Mouse (Mus musculus): ENCODE results near the gene Bscl2. TPM values are rescaled to one million over a fixed set of nuclear protein-coding genes. Genes with fewer than 3 reads are reported as not detected.

The Bscl2 gene
- polyA plus RNA-seq, 1 experiment: 750 TPM

DNA sequence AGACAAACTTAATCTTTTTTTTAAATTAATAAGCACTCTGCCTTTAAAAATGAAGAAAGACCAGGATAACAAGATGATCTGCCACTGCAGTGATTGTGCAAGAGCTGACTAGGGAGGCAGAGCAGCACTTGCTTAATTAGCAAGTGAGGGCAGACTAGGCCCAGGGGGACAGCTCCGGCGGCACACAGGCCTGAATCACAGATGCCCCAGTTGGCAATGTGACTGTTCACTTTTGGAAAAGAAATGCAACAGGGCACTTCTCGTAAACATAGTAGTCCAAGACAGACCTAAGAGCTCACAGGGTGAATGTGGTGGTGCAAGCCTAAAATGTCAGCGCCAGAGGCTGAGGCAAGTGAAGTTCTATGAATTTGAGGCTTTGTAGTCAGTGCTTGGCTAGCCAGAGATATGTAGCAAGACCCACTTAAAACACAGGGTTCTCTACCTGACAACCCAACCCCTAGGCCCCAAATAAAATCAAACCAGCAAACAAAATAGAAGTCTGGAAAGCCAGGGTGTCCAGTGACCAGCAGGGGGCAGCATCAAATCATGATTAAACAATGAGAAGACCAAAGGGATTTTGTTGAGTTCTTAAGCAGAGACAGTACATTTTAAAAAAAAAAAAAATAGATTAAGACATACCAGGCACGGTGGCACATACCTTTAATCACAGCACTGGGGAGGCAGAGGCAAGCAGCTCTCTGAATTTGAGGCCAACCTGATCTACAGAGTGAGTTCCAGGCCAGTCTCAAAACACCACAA is 7.3 kb downstream of the Bscl2 start:
- no peak for TF ChIP-seq POLR2A (IDR thresholded peaks at IDR 0.05; ENCODE audit: control insufficient read depth, low read depth, low read length)
- no peak for TF ChIP-seq CTCF (IDR thresholded peaks at IDR 0.05; ENCODE audit: control insufficient read depth, insufficient read depth, insufficient replicate concordance, low read depth, low read length)
- Histone ChIP-seq H3K4me1 (ENCODE audit: control insufficient read depth, insufficient read depth, low read length) (peaks cover 4% of the 10 kb centered on the region), H3K27me3 (ENCODE audit: control insufficient read depth, insufficient read depth, low read length) (no peaks in the 10 kb centered on the region), H3K36me3 (ENCODE audit: control insufficient read depth, insufficient read depth, low read length) (peaks cover 2% of the 10 kb centered on the region; the same call in 1 of the 2 replicates), H3K4me3 (ENCODE audit: control insufficient read depth, low read depth, low read length) (no peak overlapping the region), H3K27ac (ENCODE audit: control insufficient read depth, insufficient read depth, low read depth, low read length) (no peak overlapping the region)

DNA sequence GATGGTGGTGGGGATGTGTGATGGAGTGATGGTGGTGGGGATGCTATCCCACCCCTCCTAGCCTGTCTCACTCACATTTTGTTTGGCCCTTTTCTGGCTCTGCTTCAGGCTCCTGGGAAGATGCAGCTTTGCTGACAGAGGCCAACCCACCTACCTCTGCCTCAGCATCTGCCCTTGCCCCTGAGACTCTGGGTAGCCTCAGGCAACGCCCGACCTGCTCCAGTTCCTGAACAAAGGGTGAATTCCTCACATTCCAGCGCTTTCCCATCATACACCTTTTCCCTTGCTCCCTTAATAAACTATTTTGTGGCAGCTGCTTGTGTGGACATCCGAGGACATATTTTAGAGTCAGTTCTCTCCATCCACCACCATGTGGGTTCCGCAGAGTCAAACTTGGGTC is 11.1 kb downstream of the Bscl2 start:
- Histone ChIP-seq H3K4me1 (ENCODE audit: control insufficient read depth, insufficient read depth, low read length) (peaks cover 11% of the 10 kb centered on the region), H3K27me3 (ENCODE audit: control insufficient read depth, insufficient read depth, low read length) (no peaks in the 10 kb centered on the region), H3K4me3 (ENCODE audit: control insufficient read depth, low read depth, low read length) (no peak overlapping the region), H3K36me3 (ENCODE audit: control insufficient read depth, insufficient read depth, low read length) (no peaks in the 10 kb centered on the region), H3K27ac (ENCODE audit: control insufficient read depth, insufficient read depth, low read depth, low read length) (no peak overlapping the region)
- TF ChIP-seq POLR2A (IDR thresholded peaks at IDR 0.05; ENCODE audit: control insufficient read depth, low read depth, low read length) (no peak), CTCF (IDR thresholded peaks at IDR 0.05; ENCODE audit: control insufficient read depth, insufficient read depth, insufficient replicate concordance, low read depth, low read length) (no peak)

DNA sequence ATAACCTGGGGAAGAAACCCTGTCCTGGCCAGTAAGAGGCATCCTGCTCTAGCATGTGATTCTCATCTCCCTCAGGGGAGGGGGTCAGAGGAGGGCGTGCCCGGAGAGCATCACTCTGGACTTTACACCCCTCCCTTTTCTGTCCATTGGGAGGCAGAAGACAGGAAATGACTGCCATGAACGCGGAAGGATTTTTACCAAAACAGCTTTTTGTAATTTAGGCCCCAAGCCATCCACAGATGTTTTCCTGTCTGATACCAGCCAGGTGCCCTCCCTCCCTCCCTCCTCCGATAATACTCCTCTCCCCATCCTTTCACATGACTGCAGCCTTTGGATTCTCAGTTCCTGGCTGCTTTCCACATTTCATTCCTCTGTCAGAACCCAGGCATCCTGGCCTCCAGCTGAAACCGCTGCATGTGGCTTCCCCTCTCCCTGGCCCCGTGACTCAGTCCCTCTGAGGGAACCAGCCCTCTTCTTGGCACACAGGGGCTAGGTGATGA is 13.2 kb downstream of the Bscl2 start, which contains the start of gene Lrrn4cl:
Lrrn4cl (plus strand) TSS at position 367 of the 500 bp plus-strand sequence.
- Histone ChIP-seq H3K4me1 (ENCODE audit: control insufficient read depth, insufficient read depth, low read length) (peaks cover 11% of the 10 kb centered on the region), H3K27me3 (ENCODE audit: control insufficient read depth, insufficient read depth, low read length) (no peaks in the 10 kb centered on the region), H3K36me3 (ENCODE audit: control insufficient read depth, insufficient read depth, low read length) (no peaks in the 10 kb centered on the region), H3K27ac (ENCODE audit: control insufficient read depth, insufficient read depth, low read depth, low read length) (no peak within 1 kb of the TSS), H3K4me3 (ENCODE audit: control insufficient read depth, low read depth, low read length) (no peak within 1 kb of the TSS)
- TF ChIP-seq POLR2A (IDR thresholded peaks at IDR 0.05; ENCODE audit: control insufficient read depth, low read depth, low read length): no peak
- no peak for TF ChIP-seq CTCF (IDR thresholded peaks at IDR 0.05; ENCODE audit: control insufficient read depth, insufficient read depth, insufficient replicate concordance, low read depth, low read length)

DNA sequence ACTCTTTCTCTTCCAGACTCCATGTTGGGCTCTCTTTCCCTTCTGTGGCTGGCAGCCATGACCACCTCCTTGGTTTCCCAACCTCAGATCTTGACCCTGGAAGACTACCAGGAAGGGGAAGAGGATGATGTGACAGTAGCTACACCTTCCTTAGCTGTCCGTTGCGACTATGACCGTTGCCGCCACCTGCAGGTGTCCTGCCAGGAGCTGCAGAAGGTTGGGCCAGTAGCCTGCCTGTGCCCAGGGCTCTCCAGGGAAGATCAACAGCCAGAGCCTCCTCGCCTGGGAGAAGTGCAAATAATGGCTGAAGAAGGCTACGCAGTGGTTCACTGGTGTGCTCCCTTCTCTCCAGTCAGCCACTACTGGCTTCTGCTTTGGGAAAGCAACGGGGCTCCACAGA is 14.4 kb downstream of the Bscl2 start:
- H3K4me3 ChIP-seq (ENCODE audit: control insufficient read depth, low read depth, low read length): no peak overlapping the region
- H3K4me1 ChIP-seq (ENCODE audit: control insufficient read depth, insufficient read depth, low read length): peaks cover 11% of the 10 kb centered on the region
- TF ChIP-seq CTCF (IDR thresholded peaks at IDR 0.05; ENCODE audit: control insufficient read depth, insufficient read depth, insufficient replicate concordance, low read depth, low read length) (no peak), POLR2A (IDR thresholded peaks at IDR 0.05; ENCODE audit: control insufficient read depth, low read depth, low read length) (no peak)
- H3K27ac ChIP-seq (ENCODE audit: control insufficient read depth, insufficient read depth, low read depth, low read length): no peak overlapping the region
- no peaks in the 10 kb centered on the region for H3K36me3 ChIP-seq (ENCODE audit: control insufficient read depth, insufficient read depth, low read length)
- no peaks in the 10 kb centered on the region for H3K27me3 ChIP-seq (ENCODE audit: control insufficient read depth, insufficient read depth, low read length)

DNA sequence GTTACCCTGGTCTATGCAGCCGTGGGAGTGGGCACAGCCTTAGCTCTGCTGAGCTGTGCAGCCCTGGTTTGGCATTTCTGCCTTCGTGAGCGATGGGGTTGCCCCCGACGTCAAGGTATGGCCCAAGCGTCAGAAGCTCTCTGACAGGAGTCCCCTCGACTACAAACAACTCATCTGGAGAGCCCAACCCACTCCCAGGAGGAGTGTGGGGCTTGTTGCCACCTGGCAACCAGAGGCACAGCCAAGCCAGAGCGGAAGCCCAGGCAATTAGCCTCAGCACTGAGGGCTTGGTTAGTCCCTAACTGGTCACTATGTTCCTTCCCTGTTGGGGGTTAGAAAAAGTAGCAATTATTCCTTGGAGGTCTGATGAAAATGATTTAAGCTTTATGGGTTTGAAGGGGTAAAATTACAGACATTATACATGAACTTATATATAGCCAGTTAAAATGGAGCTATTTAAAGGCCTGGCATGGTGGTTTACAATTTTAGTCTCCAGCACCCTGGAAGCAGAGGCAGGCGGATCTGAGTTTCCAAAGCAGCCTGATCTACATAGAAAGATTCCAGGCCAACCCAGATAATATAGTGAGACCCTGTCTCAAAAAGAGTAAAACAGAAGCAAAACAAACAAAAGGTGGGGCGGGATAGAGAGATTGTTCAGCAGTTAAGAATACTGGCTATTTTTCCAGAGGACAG is 15.1 kb downstream of the Bscl2 start:
- peaks cover 11% of the 10 kb centered on the region for H3K4me1 ChIP-seq (ENCODE audit: control insufficient read depth, insufficient read depth, low read length)
- no peaks in the 10 kb centered on the region for H3K27me3 ChIP-seq (ENCODE audit: control insufficient read depth, insufficient read depth, low read length)
- H3K27ac ChIP-seq (ENCODE audit: control insufficient read depth, insufficient read depth, low read depth, low read length): no peak overlapping the region
- no peak overlapping the region for H3K4me3 ChIP-seq (ENCODE audit: control insufficient read depth, low read depth, low read length)
- H3K36me3 ChIP-seq (ENCODE audit: control insufficient read depth, insufficient read depth, low read length): no peaks in the 10 kb centered on the region
- no peak for TF ChIP-seq CTCF (IDR thresholded peaks at IDR 0.05; ENCODE audit: control insufficient read depth, insufficient read depth, insufficient replicate concordance, low read depth, low read length)
- TF ChIP-seq POLR2A (IDR thresholded peaks at IDR 0.05; ENCODE audit: control insufficient read depth, low read depth, low read length): no peak

DNA sequence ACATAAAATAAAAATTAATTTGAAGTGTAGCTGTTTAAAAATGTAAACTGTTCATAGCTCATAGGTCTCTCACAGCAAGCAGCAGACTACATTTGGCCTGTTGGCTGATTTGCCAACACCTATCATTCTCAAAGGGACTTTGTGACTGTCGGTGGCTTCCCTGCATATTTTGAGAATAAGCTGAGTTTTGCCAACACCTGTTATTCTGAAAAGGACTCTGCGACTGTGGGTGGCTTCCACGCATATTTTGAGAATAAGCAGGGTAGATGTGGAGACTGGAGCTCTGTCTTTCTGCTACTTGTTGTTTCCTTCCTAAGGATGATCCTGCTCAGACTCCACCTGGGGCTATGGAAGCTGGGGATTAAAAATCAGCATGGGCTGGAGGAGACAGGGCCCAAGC is 15.8 kb downstream of the Bscl2 start:
- Histone ChIP-seq H3K4me1 (ENCODE audit: control insufficient read depth, insufficient read depth, low read length) (peaks cover 11% of the 10 kb centered on the region), H3K27me3 (ENCODE audit: control insufficient read depth, insufficient read depth, low read length) (no peaks in the 10 kb centered on the region), H3K4me3 (ENCODE audit: control insufficient read depth, low read depth, low read length) (no peak overlapping the region), H3K27ac (ENCODE audit: control insufficient read depth, insufficient read depth, low read depth, low read length) (no peak overlapping the region), H3K36me3 (ENCODE audit: control insufficient read depth, insufficient read depth, low read length) (no peaks in the 10 kb centered on the region)
- no peak for TF ChIP-seq CTCF (IDR thresholded peaks at IDR 0.05; ENCODE audit: control insufficient read depth, insufficient read depth, insufficient replicate concordance, low read depth, low read length)
- TF ChIP-seq POLR2A (IDR thresholded peaks at IDR 0.05; ENCODE audit: control insufficient read depth, low read depth, low read length): no peak

DNA sequence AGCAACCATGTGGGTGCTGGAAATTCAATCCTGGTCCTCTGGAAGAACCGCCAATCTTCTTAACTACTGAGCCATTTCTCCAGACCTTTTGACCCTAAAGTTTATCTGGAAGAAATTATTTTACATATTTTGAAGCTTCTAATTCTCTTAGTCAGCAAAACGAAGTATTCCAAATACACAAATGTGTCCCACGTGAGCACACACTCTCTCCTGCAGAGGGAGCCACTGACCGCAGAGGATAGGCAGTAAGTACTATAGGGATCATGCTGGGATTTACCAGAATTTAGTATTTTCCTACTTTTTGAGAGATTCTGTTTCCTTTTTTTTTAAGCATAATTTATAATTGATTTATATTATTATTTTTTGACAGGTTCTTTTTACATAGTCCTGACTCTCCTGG is 20.4 kb downstream of the Bscl2 start:
- Histone ChIP-seq H3K27me3 (ENCODE audit: control insufficient read depth, insufficient read depth, low read length) (no peaks in the 10 kb centered on the region), H3K27ac (ENCODE audit: control insufficient read depth, insufficient read depth, low read depth, low read length) (no peak overlapping the region), H3K4me3 (ENCODE audit: control insufficient read depth, low read depth, low read length) (no peak overlapping the region), H3K36me3 (ENCODE audit: control insufficient read depth, insufficient read depth, low read length) (no peaks in the 10 kb centered on the region), H3K4me1 (ENCODE audit: control insufficient read depth, insufficient read depth, low read length) (no peaks in the 10 kb centered on the region)
- TF ChIP-seq CTCF (IDR thresholded peaks at IDR 0.05; ENCODE audit: control insufficient read depth, insufficient read depth, insufficient replicate concordance, low read depth, low read length): peak; percentile 48; the same call in 1 of the 2 replicates
- TF ChIP-seq POLR2A (IDR thresholded peaks at IDR 0.05; ENCODE audit: control insufficient read depth, low read depth, low read length): no peak

Data from testis, adult 2 months (tissue).